Mouse (Mus musculus) ES-Bruce4 (cell line): ENCODE data around the gene Ap4m1.

ENCODE experiments used
- CTCF ChIP-seq: IDR thresholded peaks from one replicate; pipeline ENCODE4 v1.8.1; 2011; ENCODE audit warnings: low read depth, low read length
- EP300 ChIP-seq: IDR thresholded peaks from 2 replicates; pipeline ENCODE4 v1.6.1; 2011; ENCODE audit warnings: low read depth, low read length; ENCODE audit not compliant: insufficient read depth
- POLR2A ChIP-seq: IDR thresholded peaks from one replicate; pipeline ENCODE4 v1.8.1; 2011; ENCODE audit warnings: low read length; ENCODE audit not compliant: insufficient read depth

- no peak for TF ChIP-seq EP300
- no peak for TF ChIP-seq POLR2A
- no peak for TF ChIP-seq CTCF
These were observed 36.1 kb downstream of the Ap4m1 start for GRCm38 (mm10) chr5:138207873-138208272.
